Mouse (Mus musculus): ENCODE measurements around the gene Ezr. TPM values are rescaled to one million over a fixed set of nuclear protein-coding genes. Genes with fewer than 3 reads are reported as not detected.

Gene Ezr
- polyA plus RNA-seq, 1 experiment from 2014 or later, result 31.9 TPM

- H3K36me3 ChIP-seq (ENCODE audit: control insufficient read depth, insufficient read depth, low read length), result no peaks in the 10 kb centered on the region
- no peak overlapping the region for H3K27ac ChIP-seq (ENCODE audit: low read length)
- H3K27me3 ChIP-seq (ENCODE audit: control insufficient read depth, insufficient read depth, low read depth, low read length), result no peaks in the 10 kb centered on the region
- no peak overlapping the region for H3K9ac ChIP-seq (ENCODE audit: low read depth, low read length)
- no peaks in the 10 kb centered on the region for H3K9me3 ChIP-seq (replicated peaks; ENCODE audit: control insufficient read depth, low read length, poor library complexity, severe bottlenecking)
- H3K4me2 ChIP-seq (ENCODE audit: low read length), result no peak overlapping the region
- H3K4me1 ChIP-seq (ENCODE audit: control insufficient read depth, insufficient read depth, low read length), result no peaks in the 10 kb centered on the region; the same call in 1 of the 2 replicates
- no peak overlapping the region for H3K4me3 ChIP-seq (ENCODE audit: low read depth, low read length)
- WGBS, result 4% methylated on average over 3 of the region's 3 CpGs
- no peak for ATAC-seq
These were observed 30.2 kb upstream of the Ezr start for GRCm38 (mm10) chr17:6812851-6813191.

- no peaks in the 10 kb centered on the region for H3K9me3 ChIP-seq (replicated peaks; ENCODE audit: control insufficient read depth, low read length, poor library complexity, severe bottlenecking)
- no peak for ATAC-seq
These were observed 29.6 kb upstream of the Ezr start for GRCm38 (mm10) chr17:6811931-6812850.

GRCm38 (mm10) chr17:6809331-6809730, 26.7 kb upstream of the Ezr start:
- no peaks in the 10 kb centered on the region; the same call in 1 of the 2 replicates for H3K4me1 ChIP-seq (ENCODE audit: control insufficient read depth, insufficient read depth, low read length)
- H3K4me2 ChIP-seq (ENCODE audit: low read length), result no peak overlapping the region
- ATAC-seq, result no peak
- 45% methylated on average over 3 of the region's 3 CpGs for WGBS
- no peaks in the 10 kb centered on the region for H3K36me3 ChIP-seq (ENCODE audit: control insufficient read depth, insufficient read depth, low read length)
- no peaks in the 10 kb centered on the region for H3K9me3 ChIP-seq (replicated peaks; ENCODE audit: control insufficient read depth, low read length, poor library complexity, severe bottlenecking)
- H3K27me3 ChIP-seq (ENCODE audit: control insufficient read depth, insufficient read depth, low read depth, low read length), result no peaks in the 10 kb centered on the region
- H3K4me3 ChIP-seq (ENCODE audit: low read depth, low read length), result no peak overlapping the region
- no peak overlapping the region for H3K9ac ChIP-seq (ENCODE audit: low read depth, low read length)
- no peak overlapping the region for H3K27ac ChIP-seq (ENCODE audit: low read length)

More at GRCm38 (mm10) chr17:6811931-6812850, 29.6 kb upstream of the Ezr start:
- Histone ChIP-seq H3K27ac (ENCODE audit: low read length) (no peak overlapping the region), H3K4me1 (ENCODE audit: control insufficient read depth, insufficient read depth, low read length) (no peaks in the 10 kb centered on the region; the same call in 1 of the 2 replicates), H3K27me3 (ENCODE audit: control insufficient read depth, insufficient read depth, low read depth, low read length) (no peaks in the 10 kb centered on the region), H3K4me3 (ENCODE audit: low read depth, low read length) (no peak overlapping the region), H3K9ac (ENCODE audit: low read depth, low read length) (no peak overlapping the region), H3K4me2 (ENCODE audit: low read length) (no peak overlapping the region), H3K36me3 (ENCODE audit: control insufficient read depth, insufficient read depth, low read length) (no peaks in the 10 kb centered on the region)
- 42% methylated on average over 7 of the region's 7 CpGs for WGBS

GRCm38 (mm10) chr17:6808521-6809165, 26.1 kb upstream of the Ezr start:
- no peak for ATAC-seq
- no peak overlapping the region for H3K9ac ChIP-seq (ENCODE audit: low read depth, low read length)
- H3K36me3 ChIP-seq (ENCODE audit: control insufficient read depth, insufficient read depth, low read length), result no peaks in the 10 kb centered on the region
- no peak overlapping the region for H3K4me3 ChIP-seq (ENCODE audit: low read depth, low read length)
- H3K4me1 ChIP-seq (ENCODE audit: control insufficient read depth, insufficient read depth, low read length), result no peaks in the 10 kb centered on the region; the same call in 1 of the 2 replicates
- H3K27ac ChIP-seq (ENCODE audit: low read length), result no peak overlapping the region
- 41% methylated on average over 8 of the region's 8 CpGs for WGBS
- no peaks in the 10 kb centered on the region for H3K9me3 ChIP-seq (replicated peaks; ENCODE audit: control insufficient read depth, low read length, poor library complexity, severe bottlenecking)
- no peaks in the 10 kb centered on the region for H3K27me3 ChIP-seq (ENCODE audit: control insufficient read depth, insufficient read depth, low read depth, low read length)
- no peak overlapping the region for H3K4me2 ChIP-seq (ENCODE audit: low read length)

DNA sequence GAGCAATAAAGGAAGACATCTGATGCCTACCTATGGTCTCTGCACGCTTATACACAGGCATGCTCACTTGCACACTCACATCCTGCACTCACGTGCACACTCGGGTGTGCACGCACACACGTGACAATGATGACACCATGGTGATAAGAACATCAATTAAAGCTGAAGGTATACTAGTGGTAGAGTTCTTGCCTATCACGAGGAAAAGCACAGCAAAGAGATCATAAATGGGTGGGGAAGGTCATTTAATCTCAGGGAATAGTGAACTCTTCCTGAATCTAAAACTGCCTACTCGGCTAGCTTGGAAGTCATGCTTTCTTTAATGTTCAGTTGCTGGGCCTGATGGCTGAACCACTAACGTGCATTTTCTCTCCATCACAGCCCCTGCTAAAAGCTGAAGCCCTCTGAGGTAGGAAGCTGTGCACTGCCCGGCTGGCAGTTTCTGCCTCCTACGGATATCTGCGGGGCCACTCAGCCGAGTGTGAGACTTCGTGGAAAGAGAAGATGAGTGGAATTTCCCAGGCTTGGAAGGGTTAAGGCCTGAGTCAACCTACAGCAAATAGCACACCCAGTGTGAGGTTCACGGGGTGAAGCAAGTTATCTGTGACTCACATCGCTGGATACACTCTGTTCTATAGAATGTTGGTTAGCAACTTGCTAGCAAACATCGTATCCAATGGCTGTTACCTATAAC, 25.4 kb upstream of the Ezr start:
- Histone ChIP-seq H3K4me2 (ENCODE audit: low read length) (no peak overlapping the region), H3K9me3 (replicated peaks; ENCODE audit: control insufficient read depth, low read length, poor library complexity, severe bottlenecking) (no peaks in the 10 kb centered on the region), H3K9ac (ENCODE audit: low read depth, low read length) (no peak overlapping the region), H3K4me3 (ENCODE audit: low read depth, low read length) (no peak overlapping the region), H3K27me3 (ENCODE audit: control insufficient read depth, insufficient read depth, low read depth, low read length) (no peaks in the 10 kb centered on the region), H3K36me3 (ENCODE audit: control insufficient read depth, insufficient read depth, low read length) (no peaks in the 10 kb centered on the region), H3K4me1 (ENCODE audit: control insufficient read depth, insufficient read depth, low read length) (no peaks in the 10 kb centered on the region; the same call in 1 of the 2 replicates), H3K27ac (ENCODE audit: low read length) (no peak overlapping the region)
- 85% methylated on average over 16 of the region's 16 CpGs for WGBS
- ATAC-seq, result no peak

- no peak overlapping the region for H3K9ac ChIP-seq (ENCODE audit: low read depth, low read length)
- ATAC-seq, result no peak
- H3K4me1 ChIP-seq (ENCODE audit: control insufficient read depth, insufficient read depth, low read length), result no peaks in the 10 kb centered on the region; the same call in 1 of the 2 replicates
- 83% methylated on average over 6 of the region's 6 CpGs for WGBS
- no peak overlapping the region for H3K27ac ChIP-seq (ENCODE audit: low read length)
- H3K27me3 ChIP-seq (ENCODE audit: control insufficient read depth, insufficient read depth, low read depth, low read length), result no peaks in the 10 kb centered on the region
- H3K4me3 ChIP-seq (ENCODE audit: low read depth, low read length), result no peak overlapping the region
- H3K4me2 ChIP-seq (ENCODE audit: low read length), result no peak overlapping the region
- no peaks in the 10 kb centered on the region; the same call in 1 of the 2 replicates for H3K9me3 ChIP-seq (replicated peaks; ENCODE audit: control insufficient read depth, low read length, poor library complexity, severe bottlenecking)
- H3K36me3 ChIP-seq (ENCODE audit: control insufficient read depth, insufficient read depth, low read length), result no peaks in the 10 kb centered on the region
These were observed 22.4 kb upstream of the Ezr start for GRCm38 (mm10) chr17:6804853-6805543.

GRCm38 (mm10) chr17:6804111-6804510, 21.5 kb upstream of the Ezr start:
- Histone ChIP-seq H3K4me2 (ENCODE audit: low read length) (no peak overlapping the region), H3K9ac (ENCODE audit: low read depth, low read length) (no peak overlapping the region), H3K4me1 (ENCODE audit: control insufficient read depth, insufficient read depth, low read length) (no peaks in the 10 kb centered on the region; the same call in 1 of the 2 replicates), H3K9me3 (replicated peaks; ENCODE audit: control insufficient read depth, low read length, poor library complexity, severe bottlenecking) (no peaks in the 10 kb centered on the region; the same call in 1 of the 2 replicates), H3K36me3 (ENCODE audit: control insufficient read depth, insufficient read depth, low read length) (no peaks in the 10 kb centered on the region), H3K4me3 (ENCODE audit: low read depth, low read length) (no peak overlapping the region), H3K27me3 (ENCODE audit: control insufficient read depth, insufficient read depth, low read depth, low read length) (no peaks in the 10 kb centered on the region), H3K27ac (ENCODE audit: low read length) (no peak overlapping the region)
- no peak for ATAC-seq
- WGBS, result 93% methylated on average over 6 of the region's 6 CpGs

GRCm38 (mm10) chr17:6803614-6804013, 21.0 kb upstream of the Ezr start:
- no peak overlapping the region for H3K9ac ChIP-seq (ENCODE audit: low read depth, low read length)
- ATAC-seq, result no peak
- H3K36me3 ChIP-seq (ENCODE audit: control insufficient read depth, insufficient read depth, low read length), result no peaks in the 10 kb centered on the region
- no peaks in the 10 kb centered on the region; the same call in 1 of the 2 replicates for H3K9me3 ChIP-seq (replicated peaks; ENCODE audit: control insufficient read depth, low read length, poor library complexity, severe bottlenecking)
- H3K4me2 ChIP-seq (ENCODE audit: low read length), result no peak overlapping the region
- no peak overlapping the region for H3K4me3 ChIP-seq (ENCODE audit: low read depth, low read length)
- H3K27ac ChIP-seq (ENCODE audit: low read length), result no peak overlapping the region
- 86% methylated on average over 1 of the region's 1 CpGs for WGBS
- no peaks in the 10 kb centered on the region for H3K4me1 ChIP-seq (ENCODE audit: control insufficient read depth, insufficient read depth, low read length)
- no peaks in the 10 kb centered on the region for H3K27me3 ChIP-seq (ENCODE audit: control insufficient read depth, insufficient read depth, low read depth, low read length)

Measured in midbrain, embryonic 16.5 days (tissue).